Mouse (Mus musculus) testis, adult 2 months (tissue): ENCODE data around the gene Rab11fip3. TPM values are rescaled to one million over a fixed set of nuclear protein-coding genes. Genes with fewer than 3 reads are reported as not detected.

Experiments
- H3K27ac ChIP-seq: fragments of 200-500 bp; 2 replicates; pipeline ENCODE4 v1.5.1; 2012; ENCODE audit warnings: low read depth, low read length; ENCODE audit not compliant: control insufficient read depth, insufficient read depth
- H3K27me3 ChIP-seq: fragments of 200-500 bp; 2 replicates; pipeline ENCODE4 v1.6.1; 2012; ENCODE audit warnings: mild to moderate bottlenecking, low read length, moderate library complexity; ENCODE audit not compliant: control insufficient read depth, insufficient read depth
- H3K36me3 ChIP-seq: fragments of 200-500 bp; 2 replicates; pipeline ENCODE4 v1.6.1; 2012; ENCODE audit warnings: mild to moderate bottlenecking, low read length; ENCODE audit not compliant: control insufficient read depth, insufficient read depth
- H3K4me1 ChIP-seq: fragments of 200-500 bp; 2 replicates; pipeline ENCODE4 v1.6.1; 2012; ENCODE audit warnings: low read length; ENCODE audit not compliant: control insufficient read depth, insufficient read depth
- H3K4me3 ChIP-seq: fragments of 200-500 bp; 2 replicates; pipeline ENCODE4 v1.5.1; 2012; ENCODE audit warnings: low read depth, mild to moderate bottlenecking, low read length, moderate library complexity, mixed read lengths; ENCODE audit not compliant: control insufficient read depth
- CTCF ChIP-seq: fragments of 200-500 bp; IDR thresholded peaks from 2 replicates; pipeline ENCODE4 v1.5.1; 2012; ENCODE audit warnings: low read depth, mild to moderate bottlenecking, inconsistent platforms, low read length, moderate library complexity; ENCODE audit not compliant: control insufficient read depth, insufficient read depth, insufficient replicate concordance
- POLR2A ChIP-seq: fragments of 200-500 bp; IDR thresholded peaks from 2 replicates; pipeline ENCODE4 v1.6.1; 2012; ENCODE audit warnings: low read depth, mild to moderate bottlenecking, inconsistent platforms, low read length, moderate library complexity; ENCODE audit not compliant: control insufficient read depth
- polyA plus RNA-seq: library from polyadenylated mRNA; depleted of rRNA; stranded (reverse); fragments of >200 nt; gene quantifications from 2 replicates; pipeline ENCODE4 v1.2.3, GENCODE M21; 2012

Gene Rab11fip3
- polyA plus RNA-seq, 1 experiment = 37.5 TPM

- H3K4me1 ChIP-seq = no peaks in the 10 kb centered on the region
- H3K4me3 ChIP-seq = no peak overlapping the region
- no peak for TF ChIP-seq CTCF
- TF ChIP-seq POLR2A = no peak
- no peak overlapping the region for H3K27ac ChIP-seq
- H3K36me3 ChIP-seq = no peaks in the 10 kb centered on the region
- no peaks in the 10 kb centered on the region for H3K27me3 ChIP-seq
These were observed 46.2 kb downstream of the Rab11fip3 start for GRCm38 (mm10) chr17:26023181-26023580.

- Histone ChIP-seq H3K27me3 (no peaks in the 10 kb centered on the region), H3K27ac (peak overlapping the region; percentile 29), H3K4me1 (no peaks in the 10 kb centered on the region), H3K4me3 (peak overlapping the region; percentile 20), H3K36me3 (no peaks in the 10 kb centered on the region)
- peak; percentile 44; the same call in 1 of the 2 replicates for TF ChIP-seq POLR2A
- no peak for TF ChIP-seq CTCF
These were observed 47.5 kb downstream of the Rab11fip3 start for GRCm38 (mm10) chr17:26021728-26022341.

- no peak for TF ChIP-seq CTCF
- TF ChIP-seq POLR2A = no peak
- no peaks in the 10 kb centered on the region for H3K36me3 ChIP-seq
- no peaks in the 10 kb centered on the region for H3K27me3 ChIP-seq
- no peaks in the 10 kb centered on the region for H3K4me1 ChIP-seq
- H3K4me3 ChIP-seq = peak overlapping the region; percentile 11
- peak overlapping the region; percentile 3; the same call in 1 of the 2 replicates for H3K27ac ChIP-seq
These were observed 48.5 kb downstream of the Rab11fip3 start for GRCm38 (mm10) chr17:26020848-26021347.

- Histone ChIP-seq H3K4me1 (no peaks in the 10 kb centered on the region), H3K36me3 (peaks cover 1% of the 10 kb centered on the region; the same call in 1 of the 2 replicates), H3K4me3 (no peak overlapping the region), H3K27me3 (no peaks in the 10 kb centered on the region), H3K27ac (no peak overlapping the region)
- TF ChIP-seq CTCF (no peak), POLR2A (no peak)
These were observed 51.0 kb downstream of the Rab11fip3 start for GRCm38 (mm10) chr17:26018388-26018787.

GRCm38 (mm10) chr17:26017949-26018348 lies 51.4 kb downstream of the Rab11fip3 start:
- TF ChIP-seq CTCF (no peak), POLR2A (no peak)
- H3K36me3 ChIP-seq = peaks cover 1% of the 10 kb centered on the region; the same call in 1 of the 2 replicates

GRCm38 (mm10) chr17:26017021-26017420 lies 52.3 kb downstream of the Rab11fip3 start:
- H3K36me3 ChIP-seq = peaks cover 4% of the 10 kb centered on the region
- no peak for TF ChIP-seq CTCF
- no peak for TF ChIP-seq POLR2A

More at GRCm38 (mm10) chr17:26017949-26018348, 51.4 kb downstream of the Rab11fip3 start:
- Histone ChIP-seq H3K4me3 (no peak overlapping the region), H3K4me1 (no peaks in the 10 kb centered on the region), H3K27ac (no peak overlapping the region), H3K27me3 (no peaks in the 10 kb centered on the region)

GRCm38 (mm10) chr17:26013711-26014110 lies 55.6 kb downstream of the Rab11fip3 start:
- no peak overlapping the region for H3K27ac ChIP-seq
- peaks cover 4% of the 10 kb centered on the region for H3K36me3 ChIP-seq
- TF ChIP-seq POLR2A (no peak), CTCF (no peak)
- no peaks in the 10 kb centered on the region for H3K27me3 ChIP-seq
- H3K4me1 ChIP-seq = no peaks in the 10 kb centered on the region
- H3K4me3 ChIP-seq = no peak overlapping the region

More at GRCm38 (mm10) chr17:26017021-26017420, 52.3 kb downstream of the Rab11fip3 start:
- Histone ChIP-seq H3K4me1 (no peaks in the 10 kb centered on the region), H3K4me3 (no peak overlapping the region), H3K27ac (no peak overlapping the region), H3K27me3 (no peaks in the 10 kb centered on the region)
